Mouse (Mus musculus) heart, embryonic 10.5 days (tissue): ENCODE measurements around the gene Slc6a9. TPM values are rescaled to one million over a fixed set of nuclear protein-coding genes. Genes with fewer than 3 reads are reported as not detected.

Experiments
- DNase-seq: peaks from one replicate; pipeline ENCODE4 v3.0.0-alpha.2; 2017; ENCODE audit warnings: low spot score
- H3K27ac ChIP-seq: fragments of 300-500 bp; sonication (generic); 2 replicates; pipeline ENCODE4 v1.5.1; 2016; ENCODE audit warnings: mild to moderate bottlenecking
- H3K27me3 ChIP-seq: fragments of 300-500 bp; sonication (generic); 2 replicates; pipeline ENCODE4 v1.6.1; 2016; ENCODE audit warnings: mild to moderate bottlenecking; ENCODE audit not compliant: poor library complexity, insufficient read depth, severe bottlenecking
- H3K36me3 ChIP-seq: fragments of 300-500 bp; sonication (generic); 2 replicates; pipeline ENCODE4 v1.6.1; 2016; ENCODE audit warnings: mild to moderate bottlenecking, moderate library complexity
- H3K4me1 ChIP-seq: fragments of 300-500 bp; sonication (generic); 2 replicates; pipeline ENCODE4 v1.6.1; 2016; ENCODE audit warnings: mild to moderate bottlenecking
- H3K4me3 ChIP-seq: fragments of 300-500 bp; sonication (generic); 2 replicates; pipeline ENCODE4 v1.5.1; 2016; ENCODE audit warnings: mild to moderate bottlenecking, moderate library complexity
- H3K9me3 ChIP-seq: fragments of 300-500 bp; sonication (generic); 2 replicates; pipeline ENCODE4 v1.6.1; 2016; ENCODE audit warnings: mild to moderate bottlenecking, moderate library complexity
- WGBS: fragments of 180-500 bp; shearing (Covaris S2); methylation state at CpG from one replicate; pipeline ENCODE4 v1.1.7; 2016; 5-methylcytosine and 5-hydroxymethylcytosine counted together
- polyA plus RNA-seq: library from polyadenylated mRNA; unstranded; fragments of >200 nt; fragmentation: Nextera tagmentation; extraction: Ambion mirVana; gene quantifications from 2 replicates; pipeline ENCODE4 v1.2.1, GENCODE M21; 2016

Gene Slc6a9
- polyA plus RNA-seq, 1 experiment from 2014 or later = 12.8 TPM

DNA sequence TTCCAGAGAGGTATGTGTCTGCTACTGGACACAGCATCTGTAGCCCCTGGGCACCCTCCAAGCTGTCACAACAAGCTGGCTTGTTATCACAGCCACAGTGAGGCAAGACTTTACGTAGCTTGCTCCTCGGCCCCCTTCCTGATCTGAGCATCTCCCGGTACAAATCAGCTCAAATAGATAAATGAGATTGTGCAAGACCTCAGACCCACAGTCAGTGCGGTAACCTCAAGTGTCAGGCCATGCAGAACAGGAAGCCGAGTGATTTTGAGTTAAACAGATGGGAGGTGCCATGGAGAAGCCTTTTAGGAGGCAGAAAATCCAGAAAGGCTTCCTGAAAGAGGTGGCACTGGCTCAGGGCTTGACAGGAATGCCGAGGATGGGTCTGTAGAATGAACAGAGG is 32.7 kb downstream of the Slc6a9 start:
- Histone ChIP-seq H3K4me3 (no peak overlapping the region), H3K27ac (no peak overlapping the region), H3K36me3 (peaks cover 13% of the 10 kb centered on the region; the same call in 1 of the 2 replicates), H3K9me3 (no peaks in the 10 kb centered on the region), H3K27me3 (peaks cover 45% of the 10 kb centered on the region), H3K4me1 (peaks cover 64% of the 10 kb centered on the region)
- 66% methylated on average over 6 of the region's 6 CpGs for WGBS
- no peak for DNase-seq

DNA sequence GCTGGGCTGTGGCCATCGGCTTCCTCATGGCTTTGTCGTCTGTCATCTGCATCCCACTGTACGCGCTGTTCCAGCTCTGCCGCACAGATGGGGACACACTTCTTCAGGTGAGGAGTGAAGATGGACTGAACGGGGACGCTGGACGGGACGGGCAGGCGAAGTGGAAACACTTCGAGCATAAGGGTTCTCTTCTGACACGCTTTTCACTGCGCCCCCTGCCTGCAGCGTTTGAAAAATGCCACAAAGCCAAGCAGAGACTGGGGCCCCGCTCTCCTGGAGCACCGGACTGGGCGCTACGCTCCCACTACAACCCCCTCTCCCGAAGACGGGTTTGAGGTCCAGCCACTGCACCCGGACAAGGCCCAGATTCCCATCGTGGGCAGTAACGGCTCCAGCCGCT is 33.5 kb downstream of the Slc6a9 start:
- no peak for DNase-seq
- peaks cover 45% of the 10 kb centered on the region for H3K27me3 ChIP-seq

DNA sequence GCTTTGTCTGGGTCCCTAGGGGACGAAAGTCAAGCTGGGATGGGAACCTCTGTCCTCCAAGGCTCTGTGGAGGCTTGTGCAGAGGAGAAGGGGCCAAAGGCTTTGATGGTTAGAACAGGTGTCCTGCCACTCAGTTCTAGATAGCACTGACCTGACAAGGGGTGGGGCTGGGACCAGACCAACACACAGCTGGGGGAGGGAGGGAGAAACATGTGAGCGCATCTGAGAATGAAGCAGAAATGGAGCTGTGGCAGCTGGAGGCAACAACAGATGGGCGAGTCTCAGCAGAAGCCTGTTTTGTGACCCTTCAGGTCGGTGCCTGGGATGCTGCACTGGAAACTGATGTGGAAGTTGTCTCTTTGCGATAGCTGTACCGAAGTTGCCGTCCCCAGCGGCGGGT is 35.0 kb downstream of the Slc6a9 start:
- H3K4me1 ChIP-seq = peaks cover 60% of the 10 kb centered on the region

More for the DNA sequence above, 33.5 kb downstream of the Slc6a9 start:
- 18% methylated on average over 24 of the region's 24 CpGs for WGBS
- no peaks in the 10 kb centered on the region for H3K9me3 ChIP-seq
- H3K4me3 ChIP-seq = peak overlapping the region; percentile 30
- H3K4me1 ChIP-seq = peaks cover 65% of the 10 kb centered on the region
- peaks cover 13% of the 10 kb centered on the region; the same call in 1 of the 2 replicates for H3K36me3 ChIP-seq
- H3K27ac ChIP-seq = no peak overlapping the region; the same call in 1 of the 2 replicates

DNA sequence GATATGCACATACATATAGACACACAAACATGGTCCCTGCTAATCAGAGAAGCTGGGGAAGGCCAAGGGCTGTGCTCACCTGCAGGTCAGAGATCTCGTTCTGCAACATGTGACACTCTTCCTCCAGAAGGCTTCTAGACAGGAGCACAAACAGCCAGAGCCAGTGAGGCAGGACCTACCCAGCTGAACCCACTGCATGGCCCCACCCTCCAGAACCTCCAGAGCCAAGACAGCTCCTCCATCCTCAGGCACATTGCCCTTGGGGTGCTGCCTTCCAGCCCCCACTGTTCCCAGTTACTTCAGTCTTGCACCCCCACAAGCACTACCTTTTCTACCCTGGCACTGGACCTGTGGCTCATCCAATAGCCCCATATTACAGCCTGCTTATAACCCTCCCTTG is 36.1 kb downstream of the Slc6a9 start:
- no peak for DNase-seq
- H3K36me3 ChIP-seq = peaks cover 25% of the 10 kb centered on the region
- H3K27me3 ChIP-seq = peaks cover 32% of the 10 kb centered on the region; the same call in 1 of the 2 replicates
- 48% methylated on average over 1 of the region's 1 CpGs for WGBS
- peaks cover 60% of the 10 kb centered on the region for H3K4me1 ChIP-seq
- no peak overlapping the region for H3K27ac ChIP-seq
- H3K9me3 ChIP-seq = no peaks in the 10 kb centered on the region
- H3K4me3 ChIP-seq = no peak overlapping the region

More for the DNA sequence above, 35.0 kb downstream of the Slc6a9 start:
- Histone ChIP-seq H3K4me3 (no peak overlapping the region), H3K36me3 (peaks cover 25% of the 10 kb centered on the region), H3K27me3 (peaks cover 35% of the 10 kb centered on the region), H3K9me3 (no peaks in the 10 kb centered on the region), H3K27ac (no peak overlapping the region)
- WGBS = 62% methylated on average over 9 of the region's 9 CpGs
- no peak for DNase-seq

DNA sequence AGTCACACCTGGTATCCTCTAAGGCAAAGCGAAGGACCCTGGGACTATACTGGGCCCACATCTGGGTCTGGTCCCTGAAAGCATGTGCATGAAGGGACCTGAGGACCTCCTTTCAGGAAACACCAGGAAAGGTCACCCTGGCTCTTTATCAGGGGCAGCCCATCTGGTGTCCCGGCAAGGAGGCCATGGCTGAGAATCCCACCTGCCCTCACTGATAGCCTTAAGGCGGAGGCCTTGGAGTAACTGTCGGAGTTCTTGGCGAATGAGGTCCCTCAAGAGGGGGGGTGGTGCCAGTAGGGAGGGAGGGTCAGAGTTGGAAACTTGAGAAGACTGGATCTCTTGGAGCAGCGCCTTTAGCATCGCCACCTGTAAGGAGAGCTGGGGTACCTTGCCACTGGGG is 37.5 kb downstream of the Slc6a9 start:
- Histone ChIP-seq H3K9me3 (no peaks in the 10 kb centered on the region), H3K36me3 (peaks cover 36% of the 10 kb centered on the region), H3K4me3 (no peak overlapping the region), H3K27me3 (peaks cover 30% of the 10 kb centered on the region; the same call in 1 of the 2 replicates), H3K27ac (peak overlapping the region; percentile 63; the same call in 1 of the 2 replicates), H3K4me1 (peaks cover 55% of the 10 kb centered on the region)
- 45% methylated on average over 7 of the region's 7 CpGs for WGBS
- peak; percentile 88 for DNase-seq

DNA sequence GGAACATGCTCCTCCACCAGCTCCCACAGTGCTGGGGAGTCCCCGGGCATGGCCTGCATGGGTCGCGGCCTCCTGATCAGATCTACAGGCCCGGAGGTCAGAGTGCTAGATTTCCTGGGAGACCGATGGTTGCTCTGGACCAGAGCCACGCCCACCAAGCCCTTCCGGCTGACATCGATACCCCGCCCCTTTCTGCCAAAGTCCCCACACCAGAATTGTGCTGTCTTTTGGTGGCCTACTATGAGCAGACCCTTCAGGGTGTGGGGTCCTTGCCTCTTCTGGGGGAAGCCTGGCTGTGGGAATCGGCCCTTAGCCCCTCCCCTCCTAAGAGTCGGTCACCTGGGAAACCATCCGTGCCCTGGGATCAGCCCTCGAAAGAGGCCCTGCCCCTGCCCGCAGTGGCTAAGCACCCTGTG is 38.2 kb downstream of the Slc6a9 start, which contains the start of gene Ccdc24:
Gene Ccdc24 (minus strand): TSS at position 87 of the 416 bp plus-strand sequence.
- H3K27me3 ChIP-seq = peaks cover 23% of the 10 kb centered on the region; the same call in 1 of the 2 replicates
- WGBS = 9% methylated on average over 14 of the region's 14 CpGs
- peak within 1 kb of the TSS; percentile 55 for H3K4me3 ChIP-seq
- peaks cover 43% of the 10 kb centered on the region for H3K36me3 ChIP-seq
- DNase-seq = no peak
- peak within 1 kb of the TSS; percentile 63 for H3K27ac ChIP-seq
- no peaks in the 10 kb centered on the region for H3K9me3 ChIP-seq
- peaks cover 51% of the 10 kb centered on the region for H3K4me1 ChIP-seq

DNA sequence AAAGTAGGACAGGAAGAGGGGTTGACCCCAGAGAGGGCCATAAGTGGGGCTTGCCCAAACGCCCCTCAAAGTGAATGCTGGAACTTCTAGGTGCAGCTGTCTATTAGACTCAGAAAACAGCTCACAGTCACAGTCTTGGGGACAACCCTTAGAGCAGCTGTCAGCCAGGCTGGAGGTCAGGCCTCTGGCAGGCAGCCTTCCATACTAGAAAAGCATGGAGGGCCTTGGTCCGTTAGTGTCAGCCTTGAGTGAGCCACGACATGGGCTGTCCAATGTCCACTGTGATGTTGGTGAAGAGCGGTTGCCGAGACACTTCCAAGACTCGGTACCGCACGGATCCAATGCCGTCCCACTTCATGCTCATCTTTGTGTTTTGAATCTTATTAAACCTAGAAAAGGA is 39.3 kb downstream of the Slc6a9 start:
- Histone ChIP-seq H3K27ac (no peak overlapping the region), H3K4me1 (peaks cover 46% of the 10 kb centered on the region), H3K36me3 (peaks cover 51% of the 10 kb centered on the region), H3K4me3 (no peak overlapping the region), H3K9me3 (no peaks in the 10 kb centered on the region), H3K27me3 (peaks cover 19% of the 10 kb centered on the region; the same call in 1 of the 2 replicates)
- DNase-seq = no peak
- WGBS = 94% methylated on average over 9 of the region's 9 CpGs

DNA sequence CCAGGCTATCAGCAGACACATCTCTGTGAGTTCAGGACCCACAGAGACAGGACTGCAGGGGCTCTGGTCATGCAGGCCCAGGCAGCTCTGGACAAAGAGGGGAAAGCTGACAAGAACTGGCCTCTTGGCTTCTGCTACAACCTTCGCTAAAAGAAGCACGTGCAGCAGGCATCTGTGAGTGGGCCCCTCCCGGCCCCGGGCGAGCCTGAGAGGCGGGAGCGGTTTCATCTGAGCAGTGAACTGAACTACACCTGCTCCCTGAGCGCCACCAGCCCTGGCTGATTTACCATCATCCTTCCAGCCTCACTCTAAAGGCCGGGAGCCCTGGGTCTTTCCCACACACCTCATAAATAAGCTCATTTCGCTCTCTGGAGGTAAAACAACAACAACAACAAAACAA is 44.0 kb downstream of the Slc6a9 start:
- 64% methylated on average over 10 of the region's 10 CpGs for WGBS
- H3K4me1 ChIP-seq = peaks cover 24% of the 10 kb centered on the region
- H3K36me3 ChIP-seq = peaks cover 73% of the 10 kb centered on the region
- no peak overlapping the region for H3K4me3 ChIP-seq
- H3K27me3 ChIP-seq = no peaks in the 10 kb centered on the region
- no peaks in the 10 kb centered on the region for H3K9me3 ChIP-seq
- no peak for DNase-seq
- H3K27ac ChIP-seq = no peak overlapping the region

DNA sequence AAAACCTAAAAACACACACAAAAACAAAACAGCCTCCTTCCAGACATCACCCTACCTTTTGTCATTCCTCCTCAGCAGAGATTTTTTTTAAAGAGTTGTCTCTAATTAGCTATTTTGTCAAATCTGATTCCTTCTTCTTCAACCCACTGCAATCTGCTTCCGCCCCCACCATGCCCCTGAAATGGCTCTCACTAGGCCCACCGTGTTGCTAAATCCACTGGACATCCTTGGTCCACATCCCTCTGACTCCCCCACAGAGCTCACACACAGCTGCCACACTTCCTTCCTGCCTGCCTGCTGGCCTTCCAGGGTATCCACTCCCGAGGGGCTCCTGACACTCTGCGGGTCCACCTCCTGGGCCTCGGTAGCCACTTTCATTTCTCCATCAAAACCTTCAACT is 44.4 kb downstream of the Slc6a9 start:
- no peaks in the 10 kb centered on the region for H3K27me3 ChIP-seq
- H3K4me1 ChIP-seq = peaks cover 26% of the 10 kb centered on the region
- H3K4me3 ChIP-seq = no peak overlapping the region
- no peak overlapping the region for H3K27ac ChIP-seq
- H3K36me3 ChIP-seq = peaks cover 69% of the 10 kb centered on the region
- H3K9me3 ChIP-seq = no peaks in the 10 kb centered on the region
- no peak for DNase-seq
- 75% methylated on average over 5 of the region's 5 CpGs for WGBS

DNA sequence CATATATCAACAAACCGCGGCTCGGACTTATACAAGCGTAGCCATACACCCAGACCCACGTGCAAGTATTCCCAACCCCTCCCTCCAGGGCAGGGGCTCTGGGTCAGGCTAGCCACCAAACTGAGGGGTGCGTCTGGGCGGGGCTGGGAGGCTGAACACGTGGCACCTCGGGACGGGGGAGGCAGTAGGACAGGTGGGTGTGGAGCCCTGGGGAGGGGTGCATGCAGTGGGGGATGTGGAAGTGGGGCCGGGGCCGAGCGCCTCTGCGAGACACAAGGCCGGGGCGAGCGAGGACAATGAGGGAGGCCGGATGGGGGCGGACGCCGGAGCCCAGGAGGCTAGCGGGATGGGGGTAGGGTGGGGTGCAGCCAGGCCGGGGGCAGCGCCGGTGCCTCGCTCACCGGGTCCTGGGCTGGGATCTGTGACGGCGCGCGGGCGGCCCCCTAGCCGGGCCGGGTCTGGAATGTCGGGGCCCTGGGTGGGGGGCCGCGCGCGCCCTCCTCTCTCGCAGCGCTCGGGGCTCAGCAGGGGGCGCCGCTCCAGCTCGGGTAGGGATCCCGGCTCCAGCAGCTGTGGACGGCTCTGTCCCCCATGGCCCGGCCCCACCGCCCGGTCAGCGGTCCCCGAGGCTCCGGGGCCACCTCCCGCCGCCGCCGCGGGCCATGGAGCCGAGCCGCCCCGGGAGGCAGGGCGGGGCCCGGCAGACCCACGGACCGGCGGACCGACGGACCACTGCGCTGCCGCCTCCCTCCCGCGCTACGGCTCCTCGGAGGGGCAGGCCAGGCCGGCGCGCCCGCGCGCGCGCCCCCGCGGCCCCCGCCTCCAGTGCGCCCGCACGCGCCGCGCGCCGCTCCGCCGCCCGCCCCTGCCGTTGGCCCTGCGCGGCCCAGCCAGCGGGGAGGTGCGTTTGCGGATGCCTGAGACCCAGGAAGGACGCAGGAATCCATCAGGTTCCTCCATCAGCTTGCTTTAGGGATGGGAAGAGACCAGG is 48.7 kb downstream of the Slc6a9 start, which contains the start of gene B4galt2:
Gene B4galt2 (minus strand): TSS at position 787 of the 991 bp plus-strand sequence.
- Histone ChIP-seq H3K27ac (peak within 1 kb of the TSS; percentile 94), H3K4me1 (peaks cover 48% of the 10 kb centered on the region), H3K27me3 (no peaks in the 10 kb centered on the region), H3K9me3 (no peaks in the 10 kb centered on the region), H3K36me3 (peaks cover 50% of the 10 kb centered on the region), H3K4me3 (peak within 1 kb of the TSS; percentile 81)
- WGBS = under 1% methylated on average over 101 of the region's 103 CpGs
- peak; percentile 82 for DNase-seq

DNA sequence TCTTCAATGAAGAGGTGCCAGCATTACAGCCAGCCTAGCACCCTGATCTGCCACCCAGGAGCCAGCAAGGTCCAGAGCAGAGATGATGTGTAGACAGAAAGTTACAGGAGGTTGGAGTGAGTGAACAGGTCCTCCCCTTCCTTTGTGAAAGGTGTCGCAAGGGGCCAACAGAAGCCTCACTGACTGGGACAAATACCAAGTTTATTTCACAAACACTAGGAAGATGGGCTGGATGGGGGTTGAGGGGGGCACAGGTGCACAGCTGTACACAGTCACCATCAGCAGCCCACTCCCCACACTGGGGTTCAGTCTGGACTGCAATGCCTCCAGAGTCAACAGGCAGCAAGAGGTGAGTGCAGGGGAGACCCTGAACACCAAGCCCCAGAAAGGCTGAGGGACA is 49.8 kb downstream of the Slc6a9 start:
- no peak overlapping the region for H3K27ac ChIP-seq
- no peaks in the 10 kb centered on the region for H3K9me3 ChIP-seq
- DNase-seq = no peak
- 93% methylated on average over 1 of the region's 1 CpGs for WGBS
- no peaks in the 10 kb centered on the region for H3K27me3 ChIP-seq
- H3K4me1 ChIP-seq = peaks cover 38% of the 10 kb centered on the region
- peak overlapping the region; percentile 81; the same call in 1 of the 2 replicates for H3K4me3 ChIP-seq
- H3K36me3 ChIP-seq = peaks cover 46% of the 10 kb centered on the region

DNA sequence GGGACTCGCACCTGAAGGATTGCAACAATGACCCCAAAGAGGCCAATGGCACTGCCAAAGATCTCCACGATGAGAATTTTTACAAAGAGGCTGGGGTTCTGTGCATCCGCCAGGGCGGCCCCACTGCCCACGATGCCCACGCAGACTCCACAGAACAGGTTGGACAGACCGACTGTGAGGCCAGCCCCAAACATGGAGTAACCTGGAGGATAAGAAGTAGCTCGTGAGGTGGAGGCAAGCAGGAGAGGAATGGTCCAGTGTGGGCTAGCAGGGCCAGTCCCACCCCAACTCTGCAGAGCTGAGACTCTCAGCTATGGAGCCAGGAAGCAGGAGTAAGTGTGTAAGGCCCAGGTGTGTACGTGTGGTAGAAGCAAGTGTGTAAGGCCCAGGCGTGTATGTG is 50.8 kb downstream of the Slc6a9 start:
- no peaks in the 10 kb centered on the region for H3K27me3 ChIP-seq
- no peak for DNase-seq
- no peak overlapping the region for H3K4me3 ChIP-seq
- H3K36me3 ChIP-seq = peaks cover 47% of the 10 kb centered on the region
- no peak overlapping the region for H3K27ac ChIP-seq
- H3K9me3 ChIP-seq = no peaks in the 10 kb centered on the region
- 92% methylated on average over 10 of the region's 10 CpGs for WGBS
- peaks cover 38% of the 10 kb centered on the region for H3K4me1 ChIP-seq

DNA sequence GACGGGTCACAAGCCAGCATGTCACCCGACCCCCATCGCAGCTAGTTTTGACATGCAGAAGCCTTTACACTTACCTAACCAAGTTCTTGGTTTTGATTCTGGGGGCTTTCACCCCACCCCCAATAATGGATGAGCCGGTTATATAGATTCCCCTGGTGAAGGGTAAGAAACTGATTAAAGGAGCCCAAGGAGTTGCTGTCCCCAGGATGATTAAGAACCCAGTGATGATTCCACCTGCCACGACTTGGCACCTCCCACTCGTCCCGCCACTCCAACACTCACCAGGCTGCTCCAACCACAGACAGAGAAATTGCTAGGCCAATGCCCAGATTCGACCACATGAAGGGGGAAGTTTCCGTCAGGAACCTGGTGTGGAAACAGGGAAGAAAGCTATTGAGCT is 51.7 kb downstream of the Slc6a9 start:
- WGBS = 77% methylated on average over 9 of the region's 9 CpGs
- Histone ChIP-seq H3K27me3 (no peaks in the 10 kb centered on the region), H3K4me1 (peaks cover 45% of the 10 kb centered on the region), H3K36me3 (peaks cover 42% of the 10 kb centered on the region), H3K4me3 (peak overlapping the region; percentile 98), H3K27ac (no peak overlapping the region), H3K9me3 (no peaks in the 10 kb centered on the region)
- DNase-seq = no peak
